Mouse (Mus musculus) neural tube, embryonic 12.5 days (tissue): ENCODE measurements at regions not wholly inside any gene's neighbourhood (a gene's known extent, or its start where the extent isn't known, plus 50 kb on each side); places are given as distances from the start of the nearest gene placed in this dataset.
A peak's percentile ranks its signal among the peaks of the same experiment; 100 is the strongest.
"Not testable (repeated sequence)": the region's sequence is repeated elsewhere in the genome, so short reads cannot be mapped to it uniquely, and the experiment has no call there.

Source experiments
- ATAC-seq: fragments of 200-750 bp; cut with Nextera tagmentation; 2 replicates; pipeline ENCODE4 v1.8.0; 2017; ENCODE audit warnings: low read depth, mild to moderate bottlenecking, moderate TSS enrichment, moderate library complexity; ENCODE audit not compliant: low FRiP score
- H3K27ac ChIP-seq: fragments of 300-500 bp; sonication (generic); 2 replicates; pipeline ENCODE4 v1.5.1; 2016
- H3K27me3 ChIP-seq: fragments of 300-500 bp; sonication (generic); replicated peaks from 2 replicates; pipeline ENCODE4 v1.6.1; 2016; ENCODE audit warnings: mild to moderate bottlenecking
- H3K36me3 ChIP-seq: fragments of 300-500 bp; sonication (generic); 2 replicates; pipeline ENCODE4 v1.6.1; 2016; ENCODE audit warnings: mild to moderate bottlenecking
- H3K4me1 ChIP-seq: fragments of 300-500 bp; sonication (generic); 2 replicates; pipeline ENCODE4 v1.6.1; 2016
- H3K4me2 ChIP-seq: fragments of 300-500 bp; sonication (generic); replicated peaks from 2 replicates; pipeline ENCODE4 v1.6.1; 2016; ENCODE audit warnings: mild to moderate bottlenecking
- H3K4me3 ChIP-seq: fragments of 300-500 bp; sonication (generic); 2 replicates; pipeline ENCODE4 v1.5.1; 2016
- H3K9ac ChIP-seq: fragments of 300-500 bp; sonication (generic); 2 replicates; pipeline ENCODE4 v1.6.1; 2016; ENCODE audit warnings: mild to moderate bottlenecking
- H3K9me3 ChIP-seq: fragments of 300-500 bp; sonication (generic); 2 replicates; pipeline ENCODE4 v1.6.1; 2016; ENCODE audit warnings: mild to moderate bottlenecking
- WGBS: fragments of 180-500 bp; shearing (Covaris S2); methylation state at CpG from one replicate; pipeline ENCODE4 v1.1.7; 2016; 5-methylcytosine and 5-hydroxymethylcytosine counted together

DNA sequence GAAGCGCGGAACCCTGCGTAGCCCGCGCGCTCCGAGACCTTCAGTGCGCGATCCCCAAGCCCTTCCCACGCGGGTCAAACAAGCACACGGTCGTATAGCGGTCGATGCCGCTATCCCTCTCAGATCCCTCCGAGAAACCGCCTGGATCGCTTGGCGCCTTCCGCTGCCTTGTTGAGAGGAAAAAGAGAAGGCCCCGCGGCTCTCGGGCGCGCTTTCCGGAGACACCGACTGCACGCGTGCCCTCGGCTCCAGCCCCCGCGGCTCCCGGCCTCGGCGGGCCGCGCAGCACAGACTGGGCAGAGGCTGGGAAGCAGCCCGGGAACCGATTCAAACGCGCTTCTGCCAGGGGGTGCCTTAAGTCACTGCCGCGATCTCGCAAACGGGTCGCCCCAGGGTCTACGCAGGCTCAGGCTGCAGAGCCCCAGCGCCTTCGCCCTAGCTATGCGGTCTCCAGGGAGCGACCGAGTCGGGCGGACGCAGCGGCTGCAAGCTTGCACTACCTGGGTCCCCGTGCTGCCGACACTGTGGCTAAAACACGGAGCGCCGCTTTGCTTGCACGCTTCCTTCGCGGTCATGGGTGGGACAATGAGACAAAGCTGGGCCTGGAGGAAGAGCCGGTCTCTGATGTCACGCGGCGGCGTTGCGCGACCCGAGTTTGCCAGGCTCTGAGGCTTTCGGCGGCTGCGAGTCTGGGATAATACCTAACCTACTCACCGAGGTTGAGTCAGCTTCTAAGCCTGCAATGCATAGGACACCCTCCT, 87.3 kb downstream of the Crisp4 start:
- under 1% methylated on average over 77 of the region's 77 CpGs for WGBS
- H3K27ac ChIP-seq: no peak overlapping the region
- H3K9ac ChIP-seq: peak overlapping the region; percentile 68
- ATAC-seq: peak; percentile 77
- H3K9me3 ChIP-seq: no peaks in the 10 kb centered on the region
- no peaks in the 10 kb centered on the region for H3K36me3 ChIP-seq
- peak overlapping the region; percentile 95 for H3K4me2 ChIP-seq
- H3K27me3 ChIP-seq: peaks cover 44% of the 10 kb centered on the region
- peaks cover 5% of the 10 kb centered on the region for H3K4me1 ChIP-seq
- H3K4me3 ChIP-seq: peak overlapping the region; percentile 54

DNA sequence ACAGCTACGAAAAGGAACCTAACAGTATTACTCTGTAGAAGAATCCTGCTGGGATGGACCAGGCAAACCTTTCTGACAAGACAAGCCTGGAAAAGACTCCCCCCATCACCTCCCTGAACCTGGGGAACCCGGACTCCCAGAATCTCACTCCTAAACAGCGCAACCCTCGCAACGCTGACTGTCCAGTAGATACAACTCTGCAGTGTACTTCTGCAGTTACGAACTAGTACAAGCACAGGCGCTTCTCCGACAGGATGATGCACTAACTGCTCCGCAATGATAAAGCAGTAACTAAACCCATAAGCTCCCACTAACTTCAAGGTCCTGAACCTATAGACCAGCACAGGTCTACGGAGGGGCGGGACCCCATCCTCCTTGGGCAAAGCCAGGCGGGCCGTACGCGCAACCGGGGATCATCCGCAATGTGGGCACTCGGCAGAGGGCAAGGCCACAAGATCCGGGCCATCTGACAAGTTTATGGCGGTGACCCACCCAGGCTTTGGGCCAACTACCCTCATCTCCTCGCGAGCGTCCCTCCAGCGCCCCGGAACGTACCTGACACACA, 88.0 kb downstream of the Crisp4 start:
- no peak overlapping the region for H3K27ac ChIP-seq
- no peaks in the 10 kb centered on the region for H3K36me3 ChIP-seq
- peak overlapping the region; percentile 68 for H3K9ac ChIP-seq
- H3K9me3 ChIP-seq: no peaks in the 10 kb centered on the region
- H3K4me2 ChIP-seq: peak overlapping the region; percentile 95
- H3K27me3 ChIP-seq: peaks cover 44% of the 10 kb centered on the region
- ATAC-seq: peak; percentile 45
- H3K4me1 ChIP-seq: peaks cover 5% of the 10 kb centered on the region
- WGBS: 1% methylated on average over 26 of the region's 26 CpGs
- H3K4me3 ChIP-seq: peak overlapping the region; percentile 54

DNA sequence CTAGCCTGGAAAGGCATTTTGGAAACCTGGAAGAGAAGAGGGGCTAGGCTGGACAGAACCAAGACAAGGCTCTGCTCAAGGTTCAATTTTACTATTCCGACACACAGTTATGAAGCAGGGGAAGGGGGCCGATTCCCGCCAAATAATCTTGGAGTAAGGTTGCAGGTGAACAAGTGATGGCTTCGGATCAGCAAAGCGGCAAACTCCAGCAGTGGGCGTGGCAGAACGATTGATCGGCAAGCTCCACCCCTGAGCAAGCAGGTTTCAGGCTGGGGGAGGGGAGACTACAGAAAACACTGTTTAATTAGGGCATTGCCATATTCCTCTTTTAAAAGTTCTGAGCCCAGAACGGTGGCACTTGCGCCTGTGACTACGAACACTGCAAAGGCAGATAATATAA, 88.7 kb downstream of the Crisp4 start:
- Histone ChIP-seq H3K27me3 (peaks cover 44% of the 10 kb centered on the region), H3K4me2 (peak overlapping the region; percentile 95)
- H3K9ac ChIP-seq, ATAC-seq, H3K4me1 ChIP-seq, H3K9me3 ChIP-seq, H3K4me3 ChIP-seq, H3K36me3 ChIP-seq, H3K27ac ChIP-seq: not testable (repeated sequence)
- WGBS: 9% methylated on average over 11 of the region's 11 CpGs

DNA sequence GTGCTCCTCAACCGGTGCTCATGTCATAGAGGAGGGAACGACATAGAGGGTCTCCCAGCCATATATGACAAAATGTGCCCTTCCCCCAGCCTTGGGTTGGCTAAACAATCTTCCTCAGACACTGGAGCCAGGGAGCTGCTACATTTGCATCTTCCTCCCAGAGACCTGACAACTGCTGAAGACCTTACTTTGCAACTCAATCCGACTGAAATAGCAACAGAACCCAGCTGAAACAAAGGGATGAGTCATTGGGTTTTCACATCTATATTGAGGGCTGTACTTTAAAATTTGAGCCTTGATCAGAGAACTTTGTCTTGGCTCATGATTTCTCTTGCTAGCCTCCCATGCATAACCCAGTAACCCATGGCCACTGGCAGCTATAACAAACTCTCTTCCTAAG, 115.5 kb downstream of the Crisp4 start:
- Histone ChIP-seq H3K27ac (no peak overlapping the region), H3K4me2 (no peak overlapping the region), H3K9me3 (no peaks in the 10 kb centered on the region), H3K27me3 (no peaks in the 10 kb centered on the region), H3K4me1 (no peaks in the 10 kb centered on the region), H3K9ac (no peak overlapping the region), H3K36me3 (no peaks in the 10 kb centered on the region), H3K4me3 (no peak overlapping the region)
- WGBS: 56% methylated on average over 3 of the region's 3 CpGs
- ATAC-seq: no peak

DNA sequence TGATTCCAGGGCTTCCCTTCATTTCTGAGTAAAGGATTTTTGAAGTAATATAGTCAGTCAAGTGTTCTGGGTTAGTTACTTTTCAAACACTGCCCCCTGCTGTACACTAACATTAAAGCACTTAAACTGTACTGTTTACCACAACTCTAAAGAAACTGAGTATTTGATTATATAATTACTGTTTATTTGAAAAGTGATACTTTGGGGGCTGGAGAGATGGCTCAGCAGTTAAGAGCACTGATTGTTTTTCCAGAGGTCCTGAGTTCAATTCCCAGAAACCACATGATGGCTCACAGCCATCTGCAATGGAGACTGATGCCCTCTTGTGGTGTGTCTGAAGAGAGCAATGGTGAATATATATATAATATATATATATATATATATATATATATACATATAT, 132.8 kb downstream of the Crisp4 start:
- H3K27me3 ChIP-seq, H3K27ac ChIP-seq, ATAC-seq: not testable (repeated sequence)

DNA sequence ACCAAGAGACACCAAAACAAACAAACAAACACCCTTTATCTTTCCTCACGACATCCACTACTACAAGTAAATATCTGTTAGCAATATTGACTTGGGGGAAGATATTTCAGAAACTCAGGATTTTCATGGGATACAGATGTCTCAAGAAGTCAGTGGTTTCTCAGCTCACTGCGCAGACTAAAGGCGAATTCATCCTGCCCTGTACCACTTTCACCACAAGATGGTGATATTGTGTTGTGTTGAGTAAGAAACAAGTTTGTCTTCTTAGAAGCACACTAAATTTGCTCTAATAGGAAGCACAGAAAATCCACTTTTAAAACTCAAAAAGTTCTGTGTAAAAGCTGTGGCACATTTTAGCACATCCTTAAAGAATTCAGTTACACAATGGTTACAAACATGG, 165.1 kb downstream of the Crisp4 start:
- Histone ChIP-seq H3K27me3 (no peaks in the 10 kb centered on the region), H3K9ac (no peak overlapping the region), H3K27ac (no peak overlapping the region), H3K9me3 (no peaks in the 10 kb centered on the region), H3K4me3 (no peak overlapping the region), H3K4me1 (no peaks in the 10 kb centered on the region), H3K4me2 (no peak overlapping the region), H3K36me3 (no peaks in the 10 kb centered on the region)
- ATAC-seq: 0 out of 2 replicates have a peak, but pooled peaks have one; percentile 65
- 21% methylated on average over 3 of the region's 3 CpGs for WGBS

More for the DNA sequence above, 132.8 kb downstream of the Crisp4 start:
- H3K9me3 ChIP-seq, H3K36me3 ChIP-seq, H3K9ac ChIP-seq, H3K4me1 ChIP-seq, H3K4me3 ChIP-seq, H3K4me2 ChIP-seq: not testable (repeated sequence)

DNA sequence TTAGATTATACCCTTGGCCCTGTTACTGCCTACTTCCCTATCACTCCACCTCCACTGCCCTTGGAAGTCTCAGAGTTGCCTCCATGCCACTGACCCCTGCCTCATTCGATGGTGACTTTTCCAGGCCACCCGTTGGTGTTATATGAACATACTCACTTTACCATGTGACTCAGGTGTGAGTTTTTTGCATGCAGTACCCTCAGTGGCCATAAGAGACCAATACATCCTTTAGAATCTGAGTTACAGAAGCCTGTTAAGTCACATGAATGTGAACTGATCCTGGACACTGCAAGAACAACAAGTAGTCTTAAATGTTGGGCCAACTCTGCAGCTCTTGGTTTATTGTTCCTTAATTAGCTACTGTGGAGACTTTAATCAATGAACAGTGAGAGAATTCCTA, 167.6 kb downstream of the Crisp4 start:
- no peaks in the 10 kb centered on the region for H3K4me1 ChIP-seq
- H3K4me3 ChIP-seq: no peak overlapping the region
- no peaks in the 10 kb centered on the region for H3K36me3 ChIP-seq
- H3K9me3 ChIP-seq: no peaks in the 10 kb centered on the region
- no peak overlapping the region for H3K9ac ChIP-seq
- ATAC-seq: no peak
- no peaks in the 10 kb centered on the region for H3K27me3 ChIP-seq
- no peak overlapping the region for H3K4me2 ChIP-seq
- WGBS: 86% methylated on average over 2 of the region's 2 CpGs
- no peak overlapping the region for H3K27ac ChIP-seq

DNA sequence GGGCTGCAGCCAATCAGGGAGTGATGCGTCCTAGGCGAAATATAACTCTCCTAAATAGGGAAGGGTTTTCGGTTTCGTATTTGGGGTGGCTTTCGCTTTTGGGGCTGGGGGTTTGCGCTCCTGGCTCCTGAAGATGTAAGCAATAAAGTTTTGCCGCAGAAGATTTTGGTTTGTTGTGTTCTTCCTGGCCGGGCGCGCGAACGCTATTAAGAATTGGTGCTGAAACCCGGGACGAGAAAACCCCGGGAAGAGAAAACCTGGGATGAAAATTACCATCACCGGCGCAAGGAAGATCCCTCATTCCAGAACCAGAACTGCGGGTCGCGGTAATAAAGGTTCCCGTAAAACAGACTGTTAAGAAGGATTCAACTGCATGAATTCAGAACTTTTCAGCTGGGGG, 188.8 kb downstream of the Crisp4 start:
- H3K9me3 ChIP-seq, ATAC-seq, H3K27ac ChIP-seq, H3K27me3 ChIP-seq, H3K4me1 ChIP-seq, H3K36me3 ChIP-seq, H3K4me2 ChIP-seq, H3K9ac ChIP-seq, H3K4me3 ChIP-seq: not testable (repeated sequence)
- 95% methylated on average over 21 of the region's 21 CpGs for WGBS

DNA sequence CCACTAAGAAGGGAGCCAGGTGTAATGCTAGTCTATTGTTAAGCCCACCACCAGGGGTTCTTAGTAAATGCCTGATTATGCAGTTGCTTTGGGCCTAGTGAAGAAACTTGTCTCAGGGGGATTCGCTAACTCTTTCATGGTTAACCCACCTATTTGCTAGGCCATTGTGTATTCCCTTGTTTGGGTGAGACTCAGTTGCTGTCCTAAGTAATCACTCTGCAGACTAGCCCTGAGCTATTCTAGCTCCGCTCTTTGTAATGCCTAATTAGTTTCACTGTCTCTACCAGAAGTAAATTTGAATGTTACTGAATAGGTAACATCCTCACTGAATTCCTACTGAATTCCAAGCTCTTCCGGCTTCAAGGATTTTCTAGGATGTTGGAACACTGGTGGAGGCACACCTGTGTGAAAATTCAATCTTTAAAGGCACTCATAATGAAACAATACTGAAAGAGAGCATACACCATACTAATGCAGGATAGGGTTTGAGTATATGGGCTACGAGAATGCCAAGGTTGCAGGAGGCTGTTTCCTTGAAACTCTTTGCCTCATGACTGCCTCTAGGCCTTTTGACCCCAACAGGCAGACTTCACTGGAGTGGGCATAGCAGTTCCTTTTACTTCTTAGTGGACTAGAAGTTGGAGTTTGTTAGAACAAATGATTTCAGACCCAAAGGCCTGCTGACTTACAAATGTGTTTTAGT, 213.4 kb downstream of the Crisp4 start:
- not testable (repeated sequence) for H3K9ac ChIP-seq, H3K4me3 ChIP-seq, H3K9me3 ChIP-seq, H3K27ac ChIP-seq, H3K4me1 ChIP-seq, ATAC-seq, H3K27me3 ChIP-seq, H3K36me3 ChIP-seq, H3K4me2 ChIP-seq
- 80% methylated on average over 4 of the region's 4 CpGs for WGBS
